Mouse (Mus musculus): Measurements from ENCODE around the gene Fam189b. TPM values are rescaled to one million over a fixed set of nuclear protein-coding genes. Genes with fewer than 3 reads are reported as not detected.

Fam189b gene
- polyA plus RNA-seq (2011; ENCODE audit: insufficient read depth, insufficient read length, low read depth, missing spikeins) = 21.7 and 25.7 TPM in 2 replicates

GRCm38 (mm10) chr3:89183058-89183958, at the start of gene Fam189b:
Gene Fam189b (plus strand): TSS chr3:89183143.
- peak within 1 kb of the TSS; percentile 54 for H3K9ac ChIP-seq (ENCODE audit: low read depth, poor library complexity, severe bottlenecking)
- peaks cover 6% of the 10 kb centered on the region for H3K36me3 ChIP-seq (ENCODE audit: control insufficient read depth, insufficient read depth, low read length, poor library complexity, severe bottlenecking)
- H3K27me3 ChIP-seq (ENCODE audit: control insufficient read depth, insufficient read depth, low read length, poor library complexity, severe bottlenecking) = no peaks in the 10 kb centered on the region
- no peak within 1 kb of the TSS for H3K27ac ChIP-seq (ENCODE audit: insufficient read depth, low read length)
- H3K4me1 ChIP-seq (ENCODE audit: control insufficient read depth, insufficient read depth, low read length) = peaks cover 4% of the 10 kb centered on the region
- peak within 1 kb of the TSS; percentile 80 for H3K4me3 ChIP-seq (ENCODE audit: low read depth, low read length)
- H3K9me3 ChIP-seq (replicated peaks; ENCODE audit: control insufficient read depth, insufficient read depth, low read length, poor library complexity, severe bottlenecking) = no peaks in the 10 kb centered on the region
- TF ChIP-seq POLR2A (IDR thresholded peaks at IDR 0.05; ENCODE audit: insufficient read depth, low read length) = peak; percentile 54
- no peak for TF ChIP-seq CTCF (IDR thresholded peaks at IDR 0.05; ENCODE audit: low read depth, low read length)
- TF ChIP-seq EP300 (IDR thresholded peaks at IDR 0.05; ENCODE audit: insufficient read depth, low read depth, low read length) = 0 out of 2 replicates have a peak, but pooled peaks have one; percentile 32

- no peak overlapping the region for H3K4me3 ChIP-seq (ENCODE audit: low read depth, low read length)
- H3K27ac ChIP-seq (ENCODE audit: insufficient read depth, low read length) = no peak overlapping the region
- no peak overlapping the region for H3K9ac ChIP-seq (ENCODE audit: low read depth, poor library complexity, severe bottlenecking)
- no peaks in the 10 kb centered on the region for H3K27me3 ChIP-seq (ENCODE audit: control insufficient read depth, insufficient read depth, low read length, poor library complexity, severe bottlenecking)
- no peaks in the 10 kb centered on the region for H3K36me3 ChIP-seq (ENCODE audit: control insufficient read depth, insufficient read depth, low read length, poor library complexity, severe bottlenecking)
- H3K9me3 ChIP-seq (replicated peaks; ENCODE audit: control insufficient read depth, insufficient read depth, low read length, poor library complexity, severe bottlenecking) = no peaks in the 10 kb centered on the region
- H3K4me1 ChIP-seq (ENCODE audit: control insufficient read depth, insufficient read depth, low read length) = no peaks in the 10 kb centered on the region
- TF ChIP-seq POLR2A (IDR thresholded peaks at IDR 0.05; ENCODE audit: insufficient read depth, low read length) (no peak), CTCF (IDR thresholded peaks at IDR 0.05; ENCODE audit: low read depth, low read length) (no peak), EP300 (IDR thresholded peaks at IDR 0.05; ENCODE audit: insufficient read depth, low read depth, low read length) (no peak)
Measured at GRCm38 (mm10) chr3:89133752-89134151, 49.2 kb upstream of the Fam189b start.

GRCm38 (mm10) chr3:89135958-89136357, 47.0 kb upstream of the Fam189b start, which contains the start of gene Pklr:
Gene Pklr (plus strand): TSS chr3:89136142.
- Histone ChIP-seq H3K27ac (ENCODE audit: insufficient read depth, low read length) (no peak within 1 kb of the TSS), H3K4me3 (ENCODE audit: low read depth, low read length) (peak within 1 kb of the TSS; percentile 39), H3K27me3 (ENCODE audit: control insufficient read depth, insufficient read depth, low read length, poor library complexity, severe bottlenecking) (no peaks in the 10 kb centered on the region)

GRCm38 (mm10) chr3:89136365-89136764, 46.6 kb upstream of the Fam189b start:
- Histone ChIP-seq H3K27me3 (ENCODE audit: control insufficient read depth, insufficient read depth, low read length, poor library complexity, severe bottlenecking) (no peaks in the 10 kb centered on the region), H3K27ac (ENCODE audit: insufficient read depth, low read length) (no peak overlapping the region), H3K4me1 (ENCODE audit: control insufficient read depth, insufficient read depth, low read length) (no peaks in the 10 kb centered on the region), H3K4me3 (ENCODE audit: low read depth, low read length) (no peak overlapping the region), H3K9me3 (replicated peaks; ENCODE audit: control insufficient read depth, insufficient read depth, low read length, poor library complexity, severe bottlenecking) (no peaks in the 10 kb centered on the region), H3K9ac (ENCODE audit: low read depth, poor library complexity, severe bottlenecking) (no peak overlapping the region), H3K36me3 (ENCODE audit: control insufficient read depth, insufficient read depth, low read length, poor library complexity, severe bottlenecking) (no peaks in the 10 kb centered on the region)
- TF ChIP-seq CTCF (IDR thresholded peaks at IDR 0.05; ENCODE audit: low read depth, low read length) (peak; percentile 48), EP300 (IDR thresholded peaks at IDR 0.05; ENCODE audit: insufficient read depth, low read depth, low read length) (no peak), POLR2A (IDR thresholded peaks at IDR 0.05; ENCODE audit: insufficient read depth, low read length) (no peak)

More at GRCm38 (mm10) chr3:89135958-89136357, 47.0 kb upstream of the Fam189b start, which contains the start of gene Pklr:
- no peaks in the 10 kb centered on the region for H3K4me1 ChIP-seq (ENCODE audit: control insufficient read depth, insufficient read depth, low read length)
- H3K9me3 ChIP-seq (replicated peaks; ENCODE audit: control insufficient read depth, insufficient read depth, low read length, poor library complexity, severe bottlenecking) = no peaks in the 10 kb centered on the region
- TF ChIP-seq POLR2A (IDR thresholded peaks at IDR 0.05; ENCODE audit: insufficient read depth, low read length) = no peak
- TF ChIP-seq CTCF (IDR thresholded peaks at IDR 0.05; ENCODE audit: low read depth, low read length) = no peak
- no peak for TF ChIP-seq EP300 (IDR thresholded peaks at IDR 0.05; ENCODE audit: insufficient read depth, low read depth, low read length)
- no peaks in the 10 kb centered on the region for H3K36me3 ChIP-seq (ENCODE audit: control insufficient read depth, insufficient read depth, low read length, poor library complexity, severe bottlenecking)
- H3K9ac ChIP-seq (ENCODE audit: low read depth, poor library complexity, severe bottlenecking) = 0 out of 2 replicates have a peak within 1 kb of the TSS, but pooled peaks have one; percentile 41

- H3K9me3 ChIP-seq (replicated peaks; ENCODE audit: control insufficient read depth, insufficient read depth, low read length, poor library complexity, severe bottlenecking) = no peaks in the 10 kb centered on the region
- no peak for TF ChIP-seq CTCF (IDR thresholded peaks at IDR 0.05; ENCODE audit: low read depth, low read length)
- TF ChIP-seq EP300 (IDR thresholded peaks at IDR 0.05; ENCODE audit: insufficient read depth, low read depth, low read length) = no peak
- TF ChIP-seq POLR2A (IDR thresholded peaks at IDR 0.05; ENCODE audit: insufficient read depth, low read length) = no peak
- H3K27ac ChIP-seq (ENCODE audit: insufficient read depth, low read length) = no peak overlapping the region
- H3K4me3 ChIP-seq (ENCODE audit: low read depth, low read length) = no peak overlapping the region
- H3K36me3 ChIP-seq (ENCODE audit: control insufficient read depth, insufficient read depth, low read length, poor library complexity, severe bottlenecking) = no peaks in the 10 kb centered on the region
- H3K9ac ChIP-seq (ENCODE audit: low read depth, poor library complexity, severe bottlenecking) = no peak overlapping the region
- no peaks in the 10 kb centered on the region for H3K27me3 ChIP-seq (ENCODE audit: control insufficient read depth, insufficient read depth, low read length, poor library complexity, severe bottlenecking)
- no peaks in the 10 kb centered on the region for H3K4me1 ChIP-seq (ENCODE audit: control insufficient read depth, insufficient read depth, low read length)
Measured at GRCm38 (mm10) chr3:89144821-89145220, 38.1 kb upstream of the Fam189b start.

- Histone ChIP-seq H3K27me3 (ENCODE audit: control insufficient read depth, insufficient read depth, low read length, poor library complexity, severe bottlenecking) (no peaks in the 10 kb centered on the region), H3K4me3 (ENCODE audit: low read depth, low read length) (no peak overlapping the region), H3K27ac (ENCODE audit: insufficient read depth, low read length) (no peak overlapping the region), H3K36me3 (ENCODE audit: control insufficient read depth, insufficient read depth, low read length, poor library complexity, severe bottlenecking) (no peaks in the 10 kb centered on the region), H3K9me3 (replicated peaks; ENCODE audit: control insufficient read depth, insufficient read depth, low read length, poor library complexity, severe bottlenecking) (no peaks in the 10 kb centered on the region), H3K9ac (ENCODE audit: low read depth, poor library complexity, severe bottlenecking) (no peak overlapping the region), H3K4me1 (ENCODE audit: control insufficient read depth, insufficient read depth, low read length) (no peaks in the 10 kb centered on the region)
- TF ChIP-seq CTCF (IDR thresholded peaks at IDR 0.05; ENCODE audit: low read depth, low read length) (no peak), EP300 (IDR thresholded peaks at IDR 0.05; ENCODE audit: insufficient read depth, low read depth, low read length) (no peak), POLR2A (IDR thresholded peaks at IDR 0.05; ENCODE audit: insufficient read depth, low read length) (no peak)
Measured at GRCm38 (mm10) chr3:89145566-89145965, 37.4 kb upstream of the Fam189b start.
